Mouse (Mus musculus) E14TG2a.4 (cell line): ENCODE data around the gene Brpf1.

Experiments used
- CTCF ChIP-seq: conservative IDR thresholded peaks from 2 replicates; pipeline ENCODE4 v1.5.1; 2014; ENCODE audit warnings: low read length
- NANOG ChIP-seq: IDR thresholded peaks from 2 replicates; pipeline ENCODE4 v1.6.1; 2014; ENCODE audit warnings: borderline replicate concordance, low read length, mixed read lengths
- POU5F1 ChIP-seq: IDR thresholded peaks from 2 replicates; pipeline ENCODE4 v1.6.1; 2014; ENCODE audit warnings: low read length, borderline replicate concordance

- TF ChIP-seq CTCF (no peak), NANOG (no peak), POU5F1 (no peak)
Observed at GRCm38 (mm10) chr6:113353696-113354095, 46.8 kb downstream of the Brpf1 start.
